Mouse (Mus musculus) cortical plate, adult 2 months (tissue): Measurements from ENCODE around the gene Ss18l2.

Experiments
- CTCF ChIP-seq: fragments of 200-500 bp; IDR thresholded peaks from 2 replicates; pipeline ENCODE4 v1.5.1; 2011; ENCODE audit warnings: mild to moderate bottlenecking, control low read depth, low read length; ENCODE audit not compliant: insufficient read depth; ENCODE audit errors: extremely low read depth
- POLR2A ChIP-seq: fragments of 200-500 bp; IDR thresholded peaks from 2 replicates; pipeline ENCODE4 v1.6.1; 2011; ENCODE audit warnings: mild to moderate bottlenecking, low read length, control low read depth; ENCODE audit not compliant: insufficient read depth; ENCODE audit errors: extremely low read depth

- TF ChIP-seq CTCF, result no peak
- TF ChIP-seq POLR2A, result no peak
Observed at GRCm38 (mm10) chr9:121684702-121685101, 25.4 kb upstream of the Ss18l2 start.
